Mouse (Mus musculus): Measurements from ENCODE around the gene Lamp3. TPM values are rescaled to one million over a fixed set of nuclear protein-coding genes. Genes with fewer than 3 reads are reported as not detected.
"Not testable (repeated sequence)": the region's sequence is repeated elsewhere in the genome, so short reads cannot be mapped to it uniquely, and the experiment has no call there.

The Lamp3 gene
- total RNA-seq (2021): not detected

DNA sequence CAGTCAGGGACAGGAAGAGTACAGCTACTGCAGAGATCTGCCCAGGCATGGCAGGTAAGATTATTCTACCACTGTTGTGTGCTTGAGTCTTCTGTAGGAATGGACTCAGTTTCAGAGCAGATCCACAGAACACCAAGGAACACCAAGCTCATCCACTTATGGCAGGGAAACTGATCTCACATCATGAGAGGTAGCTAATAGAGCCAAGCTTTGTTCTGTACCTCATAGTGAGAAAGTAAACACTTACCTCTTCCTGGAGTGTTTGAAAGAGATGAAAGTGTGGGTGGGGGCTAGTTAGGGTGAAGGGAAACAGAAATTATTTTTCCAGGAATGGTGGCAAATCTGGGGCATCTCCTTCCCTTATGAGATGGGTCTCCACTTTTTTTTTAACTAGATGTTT is at the start of gene Lamp3:
TSS of gene Lamp3 (minus strand) at position 160 of the 400 bp plus-strand sequence.
- no peak for DNase-seq
- intact Hi-C loops (cut with DNase I): no loop called here

DNA sequence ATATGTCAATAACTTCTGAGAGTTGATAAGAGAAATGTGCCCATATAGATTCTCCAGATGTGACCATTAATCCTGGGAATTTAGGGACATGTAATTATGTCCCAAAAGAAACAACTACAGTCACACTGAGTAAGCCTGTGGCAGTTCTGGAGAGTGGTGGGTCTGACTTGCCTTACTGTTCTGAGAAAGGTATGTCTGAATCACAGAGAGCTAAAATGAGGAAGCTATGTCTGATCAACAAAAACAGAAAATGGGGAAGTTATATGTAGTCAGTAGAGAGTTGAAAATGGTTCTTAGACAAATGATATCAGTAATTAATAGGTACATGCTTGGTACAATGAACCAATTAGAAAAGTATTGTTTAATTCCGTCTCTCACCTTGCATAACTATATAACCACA is 26.7 kb upstream of the Lamp3 start:
- intact Hi-C loops (cut with DNase I): no loop called here
- no peak for DNase-seq

DNA sequence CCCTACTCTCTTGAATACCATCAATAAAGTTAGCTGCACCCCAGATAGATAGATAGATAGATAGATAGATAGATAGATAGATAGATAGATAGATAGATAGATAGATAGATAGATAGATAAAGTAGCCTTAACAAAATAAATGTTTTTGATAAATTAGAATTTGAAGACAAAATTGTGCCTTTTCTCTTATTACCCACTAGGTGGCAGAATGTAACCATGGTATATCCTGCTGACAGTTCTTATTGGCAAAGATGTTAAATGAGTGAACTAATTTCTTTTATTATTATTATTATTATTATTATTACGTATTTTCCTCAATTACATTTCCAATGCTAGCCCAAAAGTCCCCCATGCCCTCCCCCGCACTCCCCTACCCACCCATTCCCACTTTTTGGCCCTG is 18.0 kb upstream of the Lamp3 start:
- intact Hi-C loops (cut with DNase I): loop anchor here (10.0 kb wide), 4 partner anchors 121 to 701 kb away; partner anchors contain the start of genes Abcc5 and Parl
- DNase-seq: not testable (repeated sequence)

DNA sequence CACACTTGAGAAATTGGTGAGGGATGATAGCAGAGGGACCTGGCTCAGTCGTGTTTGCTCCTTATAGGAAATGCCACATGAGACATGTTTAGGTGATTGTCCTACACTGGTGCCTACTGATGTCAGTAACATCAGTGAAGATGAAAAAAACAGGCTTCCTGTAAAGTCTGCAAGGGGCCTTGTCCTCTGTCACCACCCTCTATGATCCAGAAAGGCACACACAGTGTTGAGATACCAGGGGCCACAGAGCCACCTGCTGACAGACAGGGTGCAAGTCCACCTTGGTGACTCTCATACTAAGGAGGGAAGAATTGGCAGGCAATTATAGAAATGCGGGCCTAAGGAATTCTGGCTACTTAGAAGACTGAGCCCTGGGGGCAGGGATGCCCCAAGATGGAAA is 14.8 kb upstream of the Lamp3 start:
- intact Hi-C loops (cut with DNase I): loop anchor here (10.0 kb wide), 4 partner anchors 124 to 704 kb away; partner anchors contain the start of genes Abcc5 and Parl
- no peak for DNase-seq

DNA sequence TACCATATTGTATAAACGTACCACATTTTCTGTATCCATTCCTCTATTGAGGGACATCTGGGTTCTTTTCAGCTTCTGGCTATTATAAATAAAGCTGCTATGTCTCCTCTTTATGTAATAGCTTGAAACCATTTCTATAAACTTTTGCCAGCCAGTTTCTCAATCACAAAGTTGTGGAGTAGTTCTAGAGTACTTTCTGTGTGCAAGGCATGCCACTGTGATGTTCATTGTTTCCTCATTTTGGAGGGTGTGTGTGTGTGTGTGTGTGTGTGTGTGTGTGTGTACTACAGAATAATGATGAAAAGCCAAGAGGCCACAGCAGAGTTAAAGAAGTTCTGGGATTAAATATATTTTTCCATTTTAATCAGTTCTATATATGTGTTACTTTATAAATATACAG is 1.2 kb upstream of the Lamp3 start:
- no peak for DNase-seq
- intact Hi-C loops (cut with DNase I): no loop called here

DNA sequence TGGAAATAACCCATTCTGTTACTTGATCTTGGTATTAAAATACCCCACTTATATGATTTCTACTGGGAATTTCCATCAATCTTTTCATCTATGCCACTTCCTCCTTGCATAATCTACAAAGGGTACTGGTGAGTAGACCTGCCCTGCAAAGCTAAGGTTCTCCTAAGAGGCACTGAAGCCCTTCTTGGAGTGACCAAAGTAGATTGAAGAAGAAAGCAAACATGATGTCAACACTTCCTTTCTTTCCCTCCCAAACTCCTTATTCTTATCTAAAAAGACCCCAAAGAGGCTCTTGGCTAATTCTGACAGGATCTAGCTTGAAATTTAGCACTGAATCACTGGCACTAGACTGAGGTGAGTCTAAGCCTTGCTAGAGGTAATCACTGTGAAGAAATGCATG is 7.0 kb downstream of the Lamp3 start:
- intact Hi-C loops (cut with DNase I): no loop called here
- no peak for DNase-seq

DNA sequence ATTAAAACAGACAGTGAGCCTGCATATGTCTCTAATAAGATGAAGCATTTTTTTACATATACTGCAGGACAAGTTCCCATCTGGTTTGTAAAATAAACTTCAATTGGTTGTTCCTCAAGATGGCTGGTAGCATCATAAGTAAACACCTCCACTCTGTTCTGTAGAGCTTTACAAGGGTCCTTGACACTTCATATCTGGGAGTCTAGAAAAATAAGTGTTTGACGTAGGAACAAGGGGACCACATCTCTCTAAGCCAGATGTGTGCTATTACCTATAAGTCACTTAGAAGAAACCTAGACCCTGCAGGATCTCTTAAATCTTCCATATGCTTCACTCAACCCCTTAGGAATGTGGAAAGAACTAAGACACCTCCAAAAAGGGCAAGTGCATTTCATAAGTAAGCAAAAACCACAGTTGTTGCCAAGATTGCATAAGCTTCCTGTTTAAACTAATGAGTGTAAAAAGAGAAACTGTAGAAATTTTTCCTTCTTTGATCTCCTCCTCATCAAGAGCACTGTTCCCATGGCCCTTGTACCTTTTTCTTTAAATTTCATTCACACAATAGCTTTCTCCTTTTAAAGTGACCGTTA is 35.3 kb downstream of the Lamp3 start:
- intact Hi-C loops (cut with DNase I): no loop called here
- no peak for DNase-seq

DNA sequence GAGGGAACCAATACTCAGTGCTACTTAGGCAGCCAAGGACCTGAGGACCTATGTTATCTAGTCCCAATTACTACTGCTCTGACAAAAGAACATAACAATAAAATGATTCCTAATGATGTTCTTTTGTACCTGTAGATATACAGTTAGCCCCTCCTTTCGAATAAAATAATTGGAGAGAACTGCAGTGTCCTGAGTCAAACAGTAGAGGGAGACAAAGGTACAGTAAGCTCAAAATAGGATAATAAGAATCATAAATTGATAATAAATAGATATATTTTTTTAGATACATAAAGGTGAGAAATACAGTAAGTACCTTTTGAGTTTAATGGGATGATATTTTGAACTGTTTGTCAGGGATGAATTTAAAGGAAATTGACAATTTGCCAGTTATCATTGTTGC is 39.9 kb downstream of the Lamp3 start:
- DNase-seq: no peak
- intact Hi-C loops (cut with DNase I): no loop called here

DNA sequence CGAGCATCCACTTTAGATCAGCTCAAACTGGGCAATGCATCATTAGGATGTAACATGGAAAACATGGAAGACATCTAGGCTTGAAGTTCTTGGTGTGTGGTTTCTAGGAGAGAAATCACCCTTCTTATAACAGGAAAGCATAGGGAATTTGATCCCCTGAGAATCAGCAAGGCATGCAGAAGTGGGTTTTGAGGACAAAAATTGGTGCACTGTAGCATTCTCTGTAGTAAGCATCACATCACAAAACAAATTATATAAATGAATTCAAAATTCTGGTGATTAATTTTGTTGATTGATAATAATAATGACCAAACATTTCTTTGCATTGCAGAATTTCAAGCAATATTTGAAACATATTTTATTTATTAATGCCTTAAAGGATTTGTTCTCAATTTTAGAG is 76.4 kb downstream of the Lamp3 start, which contains the start of gene Olfr171:
TSS of gene Olfr171 (minus strand) at position 101 of the 400 bp plus-strand sequence.
- intact Hi-C loops (cut with DNase I): no loop called here
- no peak for DNase-seq

DNA sequence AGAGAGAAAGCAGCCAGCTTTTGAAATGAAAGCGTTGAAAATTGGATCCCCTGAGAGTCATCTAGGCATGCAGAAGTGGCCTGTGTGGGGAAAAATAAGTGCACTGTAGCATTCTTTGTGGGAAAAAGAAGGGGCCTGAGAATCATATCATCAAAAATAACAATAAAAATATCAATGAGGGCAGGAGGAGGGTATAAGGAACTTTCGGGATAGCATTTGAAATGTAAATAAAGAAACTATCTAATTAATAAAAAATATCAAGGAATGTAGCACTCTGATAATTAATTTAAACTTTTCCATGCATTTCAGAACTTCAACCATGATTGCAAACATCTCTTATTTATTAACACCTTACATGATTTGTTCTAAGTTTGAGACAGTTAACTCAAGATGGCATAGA is 94.4 kb downstream of the Lamp3 start, which contains the start of gene Olfr170:
TSS of gene Olfr170 (minus strand) at position 101 of the 400 bp plus-strand sequence.
- intact Hi-C loops (cut with DNase I): loop anchor here (2.0 kb wide), 1 partner anchor 39 kb away; no protein-coding TSS in a partner anchor

More for the DNA sequence above, 94.4 kb downstream of the Lamp3 start, which contains the start of gene Olfr170:
- not testable (repeated sequence) for DNase-seq

Other genes with a start within 250 kb of the Lamp3 start
- not detected for gene Olfr166, start 222.7 kb downstream of the Lamp3 start, total RNA-seq (2021)
- not detected for gene Olfr167, start 184.1 kb downstream of the Lamp3 start, total RNA-seq (2021)
- not detected for gene Olfr168, start 170.8 kb downstream of the Lamp3 start, total RNA-seq (2021)
- not detected for gene Olfr169, start 134.6 kb downstream of the Lamp3 start, total RNA-seq (2021)
- not detected for gene Olfr170, start 94.5 kb downstream of the Lamp3 start, total RNA-seq (2021)
- gene Olfr171, start 76.5 kb downstream of the Lamp3 start, total RNA-seq (2021): not detected
- under 1 TPM; 0.54 to 0.61 TPM for gene B3gnt5, start 53.8 kb upstream of the Lamp3 start, total RNA-seq (2021)